Mouse (Mus musculus): Measurements from ENCODE around the gene Fignl1. TPM values are rescaled to one million over a fixed set of nuclear protein-coding genes. Genes with fewer than 3 reads are reported as not detected.

Gene Fignl1
- polyA plus RNA-seq, 1 experiment from 2014 or later: 13.4 TPM

- in situ Hi-C loops (cut with MboI; ENCODE audit: low pct_unique_long_range_greater_than_20kb): no loop called here
- H3K27me3 ChIP-seq: peaks cover 50% of the 10 kb centered on the region
- ATAC-seq (no peak), DNase-seq (ENCODE audit: low read depth, low spot score) (no peak)
- TF ChIP-seq CTCF (IDR thresholded peaks at IDR 0.05): no peak
- ChIA-PET POLR2A (no interaction called here), CTCF (interaction anchor here (1.1 kb wide), 1 partner anchor 13 kb away, joined by 5 read pairs; no protein-coding TSS in a partner anchor)
Measured at GRCm38 (mm10) chr11:11740603-11741002, 68.2 kb downstream of the Fignl1 start.

- DNase-seq (ENCODE audit: low read depth, low spot score): no peak
- ChIA-PET CTCF (no interaction called here), POLR2A (no interaction called here)
- ATAC-seq: no peak
- TF ChIP-seq CTCF (IDR thresholded peaks at IDR 0.05): no peak
- peaks cover 57% of the 10 kb centered on the region for H3K27me3 ChIP-seq
- in situ Hi-C loops (cut with MboI; ENCODE audit: low pct_unique_long_range_greater_than_20kb): no loop called here
Measured at GRCm38 (mm10) chr11:11739054-11739453, 69.7 kb downstream of the Fignl1 start.

GRCm38 (mm10) chr11:11737562-11737961, 71.2 kb downstream of the Fignl1 start:
- POLR2A ChIA-PET: no interaction called here
- in situ Hi-C loops (cut with MboI; ENCODE audit: low pct_unique_long_range_greater_than_20kb): no loop called here
- no peak for TF ChIP-seq CTCF (IDR thresholded peaks at IDR 0.05)
- no peak for ATAC-seq
- H3K27me3 ChIP-seq: peaks cover 51% of the 10 kb centered on the region
- DNase-seq (ENCODE audit: low read depth, low spot score): no peak
- CTCF ChIA-PET: interaction anchor here (1.2 kb wide), 1 partner anchor 13 kb away, joined by 3 read pairs; no protein-coding TSS in a partner anchor

Other genes with a start within 250 kb of the Fignl1 start
- gene 4930512M02Rik, start 181.1 kb downstream of the Fignl1 start, polyA plus RNA-seq (2021): not detected
- not detected for gene Ikzf1, start 124.0 kb downstream of the Fignl1 start, polyA plus RNA-seq (2021)
- 0.08 TPM for gene Ddc, start 89.2 kb upstream of the Fignl1 start, polyA plus RNA-seq (2021)
- 52.8 TPM for gene Grb10, start 229.7 kb upstream of the Fignl1 start, polyA plus RNA-seq (2021)